Mouse (Mus musculus): ENCODE results near the gene Blvrb. TPM values are rescaled to one million over a fixed set of nuclear protein-coding genes. Genes with fewer than 3 reads are reported as not detected.

Gene Blvrb
- polyA plus RNA-seq (2015; fragmentation: Nextera tagmentation; extraction: Ambion mirVana) = 73.0 and 73.5 TPM in 2 replicates

DNA sequence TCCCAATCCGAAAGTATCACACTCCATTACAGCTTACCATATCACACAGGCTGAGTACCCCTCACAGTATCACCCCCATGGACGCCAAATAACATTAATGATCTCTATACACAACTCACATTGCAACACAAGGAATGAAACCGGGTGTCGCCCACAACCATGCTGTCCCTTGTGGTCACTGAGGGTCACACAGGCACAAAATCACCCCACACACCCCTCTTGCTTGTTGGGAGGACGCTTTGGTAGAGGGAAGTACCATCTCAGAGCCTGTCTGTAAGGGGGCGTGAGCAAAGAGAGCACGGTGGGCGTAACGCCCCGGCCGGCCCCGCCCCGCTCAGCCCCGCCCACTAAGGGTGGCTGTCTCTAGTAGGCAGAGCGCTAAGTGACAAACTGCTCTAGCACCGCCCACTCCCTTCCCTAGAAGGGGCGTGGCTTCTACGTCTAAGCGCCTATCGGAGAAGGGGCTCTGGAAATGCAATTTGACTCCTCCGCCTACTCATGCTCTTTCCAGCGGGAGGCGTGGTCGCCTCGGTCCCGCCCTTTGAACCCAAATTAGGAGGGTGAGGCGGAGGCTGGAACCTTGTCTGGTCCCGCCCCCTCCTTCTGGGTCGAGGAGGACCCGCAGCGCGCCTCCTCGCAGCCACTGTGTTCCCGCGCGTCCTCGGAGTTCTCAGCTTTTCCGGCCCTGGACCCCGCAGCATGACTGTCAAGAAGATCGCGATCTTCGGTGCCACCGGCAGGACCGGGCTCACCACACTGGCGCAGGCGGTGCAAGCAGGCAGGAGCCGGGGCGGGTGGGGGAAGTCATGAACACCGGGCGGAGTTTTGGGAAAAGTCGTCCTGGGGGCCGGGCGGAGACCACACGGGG, at the start of gene Blvrb, which contains the start of gene Sptbn4:
Gene Blvrb, plus strand, starts transcription at position 560 of the 868 bp plus-strand sequence.
Gene Sptbn4, minus strand, starts transcription at position 268 of the 868 bp plus-strand sequence.
- Histone ChIP-seq H3K4me1 (peaks cover 28% of the 10 kb centered on the region), H3K4me2 (replicated peaks) (peak within 1 kb of the TSS; percentile 94), H3K27ac (replicated peaks) (0 out of 2 replicates have a peak within 1 kb of the TSS, but pooled peaks have one; percentile 34), H3K9ac (peak within 1 kb of the TSS; percentile 63), H3K36me3 (no peaks in the 10 kb centered on the region), H3K9me3 (replicated peaks) (no peaks in the 10 kb centered on the region), H3K4me3 (replicated peaks) (peak within 1 kb of the TSS; percentile 61), H3K27me3 (peaks cover 24% of the 10 kb centered on the region)
- 1% methylated on average over 54 of the region's 54 CpGs for WGBS
- peak; percentile 94 for ATAC-seq (ENCODE audit: insufficient number of reproducible peaks, low FRiP score, low TSS enrichment, low read depth)

GRCm38 (mm10) chr7:27400545-27400944, 47.2 kb upstream of the Blvrb start:
- H3K4me2 ChIP-seq (replicated peaks) = no peak overlapping the region
- H3K9ac ChIP-seq = no peak overlapping the region
- H3K27ac ChIP-seq (replicated peaks) = no peak overlapping the region
- peaks cover 8% of the 10 kb centered on the region; the same call in 1 of the 2 replicates for H3K9me3 ChIP-seq (replicated peaks)
- H3K36me3 ChIP-seq = no peaks in the 10 kb centered on the region
- no peak overlapping the region for H3K4me3 ChIP-seq (replicated peaks)
- 74% methylated on average over 7 of the region's 7 CpGs for WGBS
- no peak for ATAC-seq (ENCODE audit: insufficient number of reproducible peaks, low FRiP score, low TSS enrichment, low read depth)
- peaks cover 85% of the 10 kb centered on the region for H3K27me3 ChIP-seq
- H3K4me1 ChIP-seq = peaks cover 27% of the 10 kb centered on the region

- no peak overlapping the region for H3K27ac ChIP-seq (replicated peaks)
- 13% methylated on average over 16 of the region's 16 CpGs for WGBS
- ATAC-seq (ENCODE audit: insufficient number of reproducible peaks, low FRiP score, low TSS enrichment, low read depth) = no peak
- H3K36me3 ChIP-seq = no peaks in the 10 kb centered on the region
- H3K4me1 ChIP-seq = peaks cover 11% of the 10 kb centered on the region
- H3K9me3 ChIP-seq (replicated peaks) = peaks cover 8% of the 10 kb centered on the region; the same call in 1 of the 2 replicates
- H3K9ac ChIP-seq = no peak overlapping the region
- H3K4me3 ChIP-seq (replicated peaks) = no peak overlapping the region
- H3K27me3 ChIP-seq = peaks cover 85% of the 10 kb centered on the region
- H3K4me2 ChIP-seq (replicated peaks) = no peak overlapping the region
These were observed 45.1 kb upstream of the Blvrb start for GRCm38 (mm10) chr7:27402675-27403074.

- Histone ChIP-seq H3K4me1 (peaks cover 27% of the 10 kb centered on the region), H3K27me3 (peaks cover 90% of the 10 kb centered on the region), H3K4me3 (replicated peaks) (peak overlapping the region; percentile 14), H3K36me3 (no peaks in the 10 kb centered on the region), H3K9ac (no peak overlapping the region), H3K4me2 (replicated peaks) (peak overlapping the region; percentile 28), H3K9me3 (replicated peaks) (peaks cover 8% of the 10 kb centered on the region; the same call in 1 of the 2 replicates), H3K27ac (replicated peaks) (no peak overlapping the region)
- WGBS = 6% methylated on average over 79 of the region's 81 CpGs
- ATAC-seq (ENCODE audit: insufficient number of reproducible peaks, low FRiP score, low TSS enrichment, low read depth) = no peak
These were observed 43.4 kb upstream of the Blvrb start for GRCm38 (mm10) chr7:27404203-27404942.

DNA sequence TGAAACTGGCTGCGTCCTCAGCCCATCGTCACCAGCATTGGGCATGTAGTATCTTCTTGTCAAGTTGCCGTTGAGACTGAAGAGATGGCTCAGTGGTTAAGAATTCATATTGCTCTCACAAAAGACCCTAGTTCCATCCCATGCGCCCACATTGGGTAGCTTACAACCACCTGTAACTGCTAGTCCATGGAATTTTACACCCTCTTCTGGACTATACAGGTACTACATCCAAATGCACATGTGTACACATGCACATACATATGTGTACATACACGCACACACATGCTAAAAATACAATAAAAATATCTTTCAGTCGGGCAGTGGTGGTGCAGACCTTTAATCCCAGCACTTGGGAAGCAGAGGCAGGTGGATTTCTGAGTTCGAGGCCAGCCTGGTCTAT, 41.3 kb upstream of the Blvrb start:
- no peak overlapping the region for H3K9ac ChIP-seq
- no peaks in the 10 kb centered on the region for H3K36me3 ChIP-seq
- H3K4me2 ChIP-seq (replicated peaks) = no peak overlapping the region
- ATAC-seq (ENCODE audit: insufficient number of reproducible peaks, low FRiP score, low TSS enrichment, low read depth) = no peak
- H3K27ac ChIP-seq (replicated peaks) = no peak overlapping the region
- 81% methylated on average over 7 of the region's 7 CpGs for WGBS
- H3K4me1 ChIP-seq = peaks cover 28% of the 10 kb centered on the region
- no peak overlapping the region for H3K4me3 ChIP-seq (replicated peaks)
- peaks cover 8% of the 10 kb centered on the region; the same call in 1 of the 2 replicates for H3K9me3 ChIP-seq (replicated peaks)
- peaks cover 79% of the 10 kb centered on the region for H3K27me3 ChIP-seq

DNA sequence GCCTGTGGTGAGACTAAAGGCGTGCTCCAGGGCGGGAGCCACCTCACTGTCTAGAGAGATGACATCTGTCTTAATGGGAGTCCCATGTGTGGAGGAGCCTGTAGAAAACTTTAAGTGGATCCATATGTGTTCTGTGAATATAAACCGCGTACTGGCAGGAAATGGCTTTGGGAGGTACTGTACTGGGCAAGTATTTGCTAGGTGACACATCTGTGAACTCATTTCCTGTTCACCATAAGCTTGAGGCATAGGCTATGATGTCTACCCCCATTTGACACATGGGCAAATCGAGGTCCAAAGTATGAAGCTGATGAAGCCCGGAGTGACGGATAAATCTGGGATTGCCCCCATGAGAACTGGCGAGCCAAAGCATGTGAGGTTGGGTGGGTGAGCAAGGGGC, 40.0 kb upstream of the Blvrb start:
- peak overlapping the region; percentile 87 for H3K4me2 ChIP-seq (replicated peaks)
- peaks cover 67% of the 10 kb centered on the region for H3K27me3 ChIP-seq
- peak overlapping the region; percentile 50 for H3K4me3 ChIP-seq (replicated peaks)
- no peaks in the 10 kb centered on the region for H3K36me3 ChIP-seq
- H3K27ac ChIP-seq (replicated peaks) = no peak overlapping the region
- 34% methylated on average over 8 of the region's 8 CpGs for WGBS
- H3K9ac ChIP-seq = no peak overlapping the region
- peaks cover 28% of the 10 kb centered on the region for H3K4me1 ChIP-seq
- H3K9me3 ChIP-seq (replicated peaks) = peaks cover 7% of the 10 kb centered on the region; the same call in 1 of the 2 replicates
- no peak for ATAC-seq (ENCODE audit: insufficient number of reproducible peaks, low FRiP score, low TSS enrichment, low read depth)

DNA sequence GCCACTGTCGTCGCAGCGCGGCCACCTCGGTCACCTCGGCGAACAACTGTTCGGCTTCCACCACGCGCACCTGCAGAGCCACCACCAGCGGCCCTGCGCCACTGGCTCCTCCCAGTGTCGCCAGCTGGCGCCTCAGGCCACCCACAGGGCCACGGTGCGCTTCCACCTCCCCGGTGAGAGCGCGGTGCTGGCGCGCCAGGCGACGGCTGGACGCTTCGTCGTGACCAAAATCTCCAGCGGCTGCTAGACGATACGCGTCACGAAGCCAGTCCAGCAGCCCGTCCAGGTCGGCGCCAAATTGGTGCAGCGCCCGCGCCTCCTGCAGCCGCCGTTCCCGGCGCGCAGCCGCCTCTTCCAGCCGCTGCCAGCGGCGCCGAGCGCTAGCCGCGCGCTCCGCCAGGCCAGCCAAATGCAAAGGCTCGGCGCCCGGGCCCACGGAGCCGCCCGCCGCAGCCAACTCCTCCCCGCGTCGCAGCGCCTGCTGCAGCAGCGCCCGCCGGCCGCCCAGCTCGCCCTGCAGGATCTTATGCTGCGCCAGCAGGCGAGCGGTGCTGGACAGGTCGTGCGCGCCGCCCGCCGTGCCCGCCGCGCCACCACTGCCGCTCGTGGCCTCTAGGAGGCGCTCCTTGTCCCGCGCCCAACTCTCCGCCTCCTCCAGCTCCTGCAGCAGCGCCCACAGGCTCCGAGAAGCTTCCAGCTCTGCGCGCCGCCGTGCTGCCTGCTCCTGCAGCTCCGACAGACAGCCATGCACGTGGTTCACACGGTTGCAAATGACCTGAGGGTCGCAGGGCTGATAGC, 39.2 kb upstream of the Blvrb start:
- Histone ChIP-seq H3K27ac (replicated peaks) (no peak overlapping the region), H3K4me1 (peaks cover 28% of the 10 kb centered on the region), H3K4me2 (replicated peaks) (peak overlapping the region; percentile 87), H3K4me3 (replicated peaks) (peak overlapping the region; percentile 50), H3K36me3 (no peaks in the 10 kb centered on the region), H3K9ac (no peak overlapping the region), H3K27me3 (peaks cover 59% of the 10 kb centered on the region), H3K9me3 (replicated peaks) (no peaks in the 10 kb centered on the region)
- peak; percentile 83 for ATAC-seq (ENCODE audit: insufficient number of reproducible peaks, low FRiP score, low TSS enrichment, low read depth)
- under 1% methylated on average over 94 of the region's 96 CpGs for WGBS

- 60% methylated on average over 2 of the region's 2 CpGs for WGBS
- Histone ChIP-seq H3K4me2 (replicated peaks) (no peak overlapping the region), H3K9me3 (replicated peaks) (no peaks in the 10 kb centered on the region), H3K4me1 (no peaks in the 10 kb centered on the region), H3K36me3 (no peaks in the 10 kb centered on the region), H3K4me3 (replicated peaks) (no peak overlapping the region), H3K27ac (replicated peaks) (no peak overlapping the region), H3K27me3 (no peaks in the 10 kb centered on the region), H3K9ac (no peak overlapping the region)
- ATAC-seq (ENCODE audit: insufficient number of reproducible peaks, low FRiP score, low TSS enrichment, low read depth) = no peak
These were observed 30.6 kb upstream of the Blvrb start for GRCm38 (mm10) chr7:27417151-27417550.

DNA sequence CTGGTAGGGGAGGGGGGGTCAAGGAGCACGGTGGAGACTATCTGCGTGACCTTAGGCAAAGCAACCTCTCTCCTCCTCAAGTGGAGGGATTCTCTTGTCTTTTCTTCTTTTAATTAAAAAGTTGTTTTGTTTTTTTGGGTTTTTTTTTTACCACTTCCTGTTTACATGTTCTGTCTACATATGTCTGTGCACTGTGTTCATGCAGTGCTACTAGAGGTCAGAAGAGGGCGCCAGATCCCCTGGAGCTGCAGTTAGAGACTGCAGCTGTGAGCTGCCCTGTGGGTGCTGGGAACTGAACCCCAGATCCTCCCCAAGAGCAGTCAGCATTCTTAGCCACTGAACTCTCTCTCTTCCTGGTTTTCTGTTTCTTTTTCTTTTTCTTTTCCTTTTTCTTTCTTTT, 28.7 kb upstream of the Blvrb start:
- no peak overlapping the region for H3K27ac ChIP-seq (replicated peaks)
- 74% methylated on average over 3 of the region's 3 CpGs for WGBS

DNA sequence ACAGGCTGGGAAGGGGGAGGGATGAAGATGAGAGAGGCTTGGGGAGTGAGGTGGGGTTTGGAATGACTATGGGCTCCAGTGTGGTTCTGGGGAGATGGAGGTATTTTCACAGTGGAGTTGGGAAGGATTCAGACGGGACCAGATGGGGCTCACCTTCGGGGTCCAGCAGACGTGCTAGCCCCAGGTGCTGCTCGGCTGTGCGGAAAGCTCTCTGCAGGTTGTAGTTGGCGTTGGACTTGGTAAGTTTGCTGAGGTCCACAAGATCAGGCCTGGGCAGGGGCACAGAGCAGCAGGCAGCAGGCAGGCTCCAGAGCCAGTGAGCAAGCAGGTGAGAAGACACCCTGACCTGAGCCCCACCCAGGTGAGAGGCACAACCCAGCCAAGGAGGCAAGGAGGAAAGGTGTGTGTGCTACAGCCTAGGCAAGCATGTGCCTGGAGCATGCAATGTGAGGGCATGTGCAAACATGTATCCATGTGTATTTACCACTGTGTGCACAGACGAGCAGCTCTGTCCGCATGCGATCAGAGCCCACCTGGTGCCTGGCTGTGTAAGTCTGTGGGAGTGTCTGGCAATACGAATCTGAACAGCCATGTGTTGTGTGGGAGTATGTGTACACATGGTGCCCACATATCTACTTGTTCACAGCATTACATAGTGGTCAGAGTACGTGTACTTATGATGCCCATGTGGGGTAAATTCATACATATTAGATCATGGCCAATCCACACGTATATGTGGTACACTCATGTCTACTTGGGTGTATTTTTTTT, 24.0 kb upstream of the Blvrb start:
- Histone ChIP-seq H3K36me3 (no peaks in the 10 kb centered on the region), H3K9ac (no peak overlapping the region), H3K4me3 (replicated peaks) (no peak overlapping the region), H3K4me1 (no peaks in the 10 kb centered on the region), H3K9me3 (replicated peaks) (no peaks in the 10 kb centered on the region), H3K27me3 (no peaks in the 10 kb centered on the region), H3K27ac (replicated peaks) (no peak overlapping the region), H3K4me2 (replicated peaks) (no peak overlapping the region)
- no peak for ATAC-seq (ENCODE audit: insufficient number of reproducible peaks, low FRiP score, low TSS enrichment, low read depth)
- WGBS = 72% methylated on average over 12 of the region's 12 CpGs

More for the DNA sequence above, 28.7 kb upstream of the Blvrb start:
- ATAC-seq (ENCODE audit: insufficient number of reproducible peaks, low FRiP score, low TSS enrichment, low read depth) = no peak
- no peaks in the 10 kb centered on the region for H3K36me3 ChIP-seq
- no peaks in the 10 kb centered on the region for H3K4me1 ChIP-seq
- H3K4me2 ChIP-seq (replicated peaks) = no peak overlapping the region
- no peak overlapping the region for H3K4me3 ChIP-seq (replicated peaks)
- H3K27me3 ChIP-seq = no peaks in the 10 kb centered on the region
- no peaks in the 10 kb centered on the region for H3K9me3 ChIP-seq (replicated peaks)
- no peak overlapping the region for H3K9ac ChIP-seq
